Mouse (Mus musculus) left cerebral cortex, adult 2 months (tissue): Measurements from ENCODE around the gene Ppp1r36. TPM values are rescaled to one million over a fixed set of nuclear protein-coding genes. Genes with fewer than 3 reads are reported as not detected.

Source experiments
- DNase-seq, 2 experiments: peaks; one replicate each; pipeline ENCODE4 v3.0.0; 2021 to 2022; ENCODE audit warnings: low spot score in 2 of 2, mixed read lengths in 1 of 2; ENCODE audit errors: extremely low spot score in 1 of 2
- H3K27ac ChIP-seq: fragments of 200-600 bp; 2 replicates; pipeline ENCODE4 v1.8.1; 2022
- H3K4me3 ChIP-seq: fragments of 200-600 bp; 2 replicates; pipeline ENCODE4 v1.8.1; 2022
- CTCF ChIP-seq: fragments of 200-600 bp; IDR thresholded peaks from 2 replicates; pipeline ENCODE4 v1.8.1; 2022; ENCODE audit warnings: antibody characterized with exemption, mild to moderate bottlenecking, moderate library complexity
- intact Hi-C: fragments of 180-260 bp; cut with DNase I; formaldehyde crosslinking; loops from one replicate; pipeline ENCODE4 v1.15.1; 2025
- total RNA-seq, 2 experiments: library from RNA; stranded (reverse); gene quantifications; 2 replicates each; pipeline ENCODE4 v1.2.3; 2021

Ppp1r36 gene
- total RNA-seq, 2 experiments from 2014 or later: 1.1 to 1.4 TPM

- Histone ChIP-seq H3K4me3 (no peak overlapping the region), H3K27ac (no peak overlapping the region)
- intact Hi-C loops: loop anchor here (5.0 to 10.0 kb wide), 3 partner anchors 117 to 695 kb away; no protein-coding TSS in a partner anchor
- no peak for TF ChIP-seq CTCF
- DNase-seq: no peak
Measured at GRCm38 (mm10) chr12:76479836-76480495, 62.6 kb downstream of the Ppp1r36 start.

GRCm38 (mm10) chr12:76482446-76482845 lies 65.1 kb downstream of the Ppp1r36 start:
- no peak for DNase-seq
- no peak overlapping the region for H3K4me3 ChIP-seq
- intact Hi-C loops: loop anchor here (5.0 kb wide), 1 partner anchor 240 kb away; no protein-coding TSS in a partner anchor
- H3K27ac ChIP-seq: no peak overlapping the region
- TF ChIP-seq CTCF: no peak

GRCm38 (mm10) chr12:76482948-76483347 lies 65.6 kb downstream of the Ppp1r36 start:
- no peak overlapping the region for H3K4me3 ChIP-seq
- H3K27ac ChIP-seq: no peak overlapping the region
- TF ChIP-seq CTCF: no peak
- intact Hi-C loops: loop anchor here (5.0 kb wide), 1 partner anchor 239 kb away; no protein-coding TSS in a partner anchor
- no peak for DNase-seq

- intact Hi-C loops: loop anchor here (5.0 kb wide), 1 partner anchor 237 kb away; no protein-coding TSS in a partner anchor
- TF ChIP-seq CTCF: no peak
- no peak overlapping the region for H3K27ac ChIP-seq
- H3K4me3 ChIP-seq: no peak overlapping the region
- no peak for DNase-seq
Measured at GRCm38 (mm10) chr12:76484881-76485280, 67.5 kb downstream of the Ppp1r36 start.

GRCm38 (mm10) chr12:76485381-76485780 lies 68.0 kb downstream of the Ppp1r36 start:
- Histone ChIP-seq H3K27ac (no peak overlapping the region), H3K4me3 (no peak overlapping the region)
- DNase-seq: no peak
- no peak for TF ChIP-seq CTCF
- intact Hi-C loops: no loop called here

- TF ChIP-seq CTCF: no peak
- H3K4me3 ChIP-seq: no peak overlapping the region
- no peak overlapping the region for H3K27ac ChIP-seq
- DNase-seq: no peak
- intact Hi-C loops: no loop called here
Measured at GRCm38 (mm10) chr12:76486943-76487342, 69.6 kb downstream of the Ppp1r36 start.

Other genes starting within 250 kb of the Ppp1r36 start
- gene Esr2, start 240.3 kb upstream of the Ppp1r36 start, total RNA-seq: under 1 TPM; 0.34 to 0.68 TPM
- not detected for gene Tex21, start 170.8 kb upstream of the Ppp1r36 start, total RNA-seq
- gene Mthfd1, start 162.2 kb upstream of the Ppp1r36 start, total RNA-seq: 10 to 100 TPM; 40.0 to 40.3 TPM
- gene Akap5, start 92.6 kb upstream of the Ppp1r36 start, total RNA-seq: 10 to 100 TPM; 85.4 to 93.5 TPM
- gene Zbtb25, start 47.9 kb upstream of the Ppp1r36 start, total RNA-seq: 10 to 100 TPM; 17.6 to 19.9 TPM
- 1 to 10 TPM; 6.8 to 7.1 TPM for gene Zbtb1, start 47.3 kb upstream of the Ppp1r36 start, total RNA-seq
- 10 to 100 TPM; 64.9 to 66.4 TPM for gene Hspa2, start 13.4 kb upstream of the Ppp1r36 start, total RNA-seq
- 10 to 100 TPM; 15.0 to 15.2 TPM for gene Plekhg3, start 113.4 kb downstream of the Ppp1r36 start, total RNA-seq